7 mouse cellular contexts compared by ENCODE assay signal in genomic region chr9:21511052-21511451, GRCm38 (mm10). TPM values are rescaled to one million over a fixed set of nuclear protein-coding genes. Genes with fewer than 3 reads are reported as not detected.
A peak's percentile ranks its signal among the peaks of the same experiment; 100 is the strongest.
DNase-seq lines count a peak whose midpoint lies in the region; ATAC-seq and TF ChIP-seq lines count a peak whose summit lies in the region.

No protein-coding gene starts in this region.

- H3K4me3 ChIP-seq in lung, embryonic 14.5 days (ENCODE audit: low read depth, low read length): peak overlapping the region; percentile 72
- H3K4me3 ChIP-seq in forebrain, embryonic 11.5 days (ENCODE audit: low read depth, low read length): peak overlapping the region; percentile 70
- peak overlapping the region; percentile 75 for H3K4me3 ChIP-seq in limb, embryonic 10.5 days
- peak overlapping the region; percentile 83 for H3K4me3 ChIP-seq in neural tube, embryonic 15.5 days (replicated peaks)

- peak overlapping the region; percentile 67 for H3K9ac ChIP-seq in lung, embryonic 14.5 days
- peak overlapping the region; percentile 79 for H3K9ac ChIP-seq in forebrain, embryonic 11.5 days (ENCODE audit: low read length)
- peak overlapping the region; percentile 85 for H3K9ac ChIP-seq in neural tube, embryonic 15.5 days (replicated peaks)

- DNase-seq in lung, embryonic 14.5 days: no peak
- DNase-seq in lung, postnatal 14 days: no peak
- DNase-seq in forebrain, embryonic 11.5 days (ENCODE audit: low spot score): no peak
- no peak for DNase-seq in limb, embryonic 10.5 days (ENCODE audit: low spot score)
- no peak for DNase-seq in urinary bladder, postnatal 10 days (ENCODE audit: low spot score)
- DNase-seq in thymus, postnatal 0 days (ENCODE audit: low spot score): no peak

- WGBS in lung, embryonic 14.5 days: 74% methylated on average over 9 of the region's 9 CpGs
- 75% methylated on average over 9 of the region's 9 CpGs for WGBS in forebrain, embryonic 11.5 days
- 84% methylated on average over 9 of the region's 9 CpGs for WGBS in limb, embryonic 10.5 days
- WGBS in neural tube, embryonic 15.5 days: 85% methylated on average over 9 of the region's 9 CpGs

- no peak for TF ChIP-seq CTCF in lung, embryonic 14.5 days (IDR thresholded peaks at IDR 0.05; ENCODE audit: low read depth)

- H3K27me3 ChIP-seq in lung, embryonic 14.5 days (ENCODE audit: insufficient read depth, low read length): no peaks in the 10 kb centered on the region
- H3K27me3 ChIP-seq in forebrain, embryonic 11.5 days (ENCODE audit: control insufficient read depth, insufficient read depth, low read length): no peaks in the 10 kb centered on the region
- no peaks in the 10 kb centered on the region for H3K27me3 ChIP-seq in limb, embryonic 10.5 days (ENCODE audit: low read depth, poor library complexity, severe bottlenecking)
- no peaks in the 10 kb centered on the region for H3K27me3 ChIP-seq in neural tube, embryonic 15.5 days (replicated peaks)

- ATAC-seq in lung, embryonic 14.5 days (ENCODE audit: insufficient read depth): no peak
- ATAC-seq in forebrain, embryonic 11.5 days (replicated peaks; ENCODE audit: low FRiP score): no peak
- ATAC-seq in neural tube, embryonic 15.5 days (ENCODE audit: low FRiP score): no peak

- peaks cover 29% of the 10 kb centered on the region for H3K36me3 ChIP-seq in lung, embryonic 14.5 days (ENCODE audit: insufficient read depth)
- peaks cover 6% of the 10 kb centered on the region; the same call in 1 of the 2 replicates for H3K36me3 ChIP-seq in forebrain, embryonic 11.5 days (ENCODE audit: control insufficient read depth, insufficient read depth, low read length)
- H3K36me3 ChIP-seq in limb, embryonic 10.5 days: peaks cover 32% of the 10 kb centered on the region
- H3K36me3 ChIP-seq in neural tube, embryonic 15.5 days: peaks cover 23% of the 10 kb centered on the region

- H3K27ac ChIP-seq in lung, embryonic 14.5 days (ENCODE audit: low read depth): peak overlapping the region; percentile 89; the same call in 1 of the 2 replicates
- no peak overlapping the region for H3K27ac ChIP-seq in forebrain, embryonic 11.5 days (ENCODE audit: low read depth, low read length)
- peak overlapping the region; percentile 91 for H3K27ac ChIP-seq in limb, embryonic 10.5 days
- peak overlapping the region; percentile 94 for H3K27ac ChIP-seq in neural tube, embryonic 15.5 days (replicated peaks)

- no peaks in the 10 kb centered on the region for H3K9me3 ChIP-seq in lung, embryonic 14.5 days (ENCODE audit: low read depth, low read length)
- no peaks in the 10 kb centered on the region for H3K9me3 ChIP-seq in forebrain, embryonic 11.5 days (ENCODE audit: control insufficient read depth, low read length)
- no peaks in the 10 kb centered on the region for H3K9me3 ChIP-seq in limb, embryonic 10.5 days (replicated peaks)
- H3K9me3 ChIP-seq in neural tube, embryonic 15.5 days (replicated peaks): no peaks in the 10 kb centered on the region

- H3K4me2 ChIP-seq in lung, embryonic 14.5 days: peak overlapping the region; percentile 73
- peak overlapping the region; percentile 67 for H3K4me2 ChIP-seq in forebrain, embryonic 11.5 days (ENCODE audit: low read depth, low read length, severe bottlenecking)
- H3K4me2 ChIP-seq in neural tube, embryonic 15.5 days: peak overlapping the region; percentile 74

- peaks cover 5% of the 10 kb centered on the region; the same call in 1 of the 2 replicates for H3K4me1 ChIP-seq in lung, embryonic 14.5 days (ENCODE audit: insufficient read depth)
- peaks cover 6% of the 10 kb centered on the region; the same call in 1 of the 2 replicates for H3K4me1 ChIP-seq in forebrain, embryonic 11.5 days (replicated peaks; ENCODE audit: control insufficient read depth, insufficient read depth, low read length)
- H3K4me1 ChIP-seq in limb, embryonic 10.5 days: peaks cover 16% of the 10 kb centered on the region
- peaks cover 19% of the 10 kb centered on the region for H3K4me1 ChIP-seq in neural tube, embryonic 15.5 days

RNA-seq across cellular contexts. Expression of gene Tmed1, which starts 1.0 kb away (rescaled TPM):
- polyA plus RNA-seq in lung, embryonic 14.5 days (2014; fragmentation: Nextera tagmentation; extraction: Ambion mirVana): 106 and 108 TPM in 2 replicates
- polyA plus RNA-seq in forebrain, embryonic 11.5 days (2014; fragmentation: Nextera tagmentation; extraction: Ambion mirVana): 83.1 and 83.5 TPM in 2 replicates
- 130 and 137 TPM in 2 replicates for polyA plus RNA-seq in limb, embryonic 10.5 days (2016; fragmentation: Nextera tagmentation; extraction: Ambion mirVana)
- polyA plus RNA-seq in neural tube, embryonic 15.5 days (2015; fragmentation: Nextera tagmentation; extraction: Ambion mirVana): 53.4 and 61.3 TPM in 2 replicates
- 30.2 and 31.1 TPM in 2 replicates for polyA plus RNA-seq in thymus, postnatal 0 days (2015; fragmentation: Nextera tagmentation; extraction: Ambion mirVana)

RNA-seq across cellular contexts. Expression of gene AB124611, which starts 14.9 kb away (rescaled TPM):
- polyA plus RNA-seq in lung, embryonic 14.5 days (2014; fragmentation: Nextera tagmentation; extraction: Ambion mirVana): 3.0 and 3.8 TPM in 2 replicates
- 5.6 and 5.7 TPM in 2 replicates for polyA plus RNA-seq in forebrain, embryonic 11.5 days (2014; fragmentation: Nextera tagmentation; extraction: Ambion mirVana)
- polyA plus RNA-seq in limb, embryonic 10.5 days (2016; fragmentation: Nextera tagmentation; extraction: Ambion mirVana): 3.6 and 4.3 TPM in 2 replicates
- polyA plus RNA-seq in neural tube, embryonic 15.5 days (2015; fragmentation: Nextera tagmentation; extraction: Ambion mirVana): 2.3 and 3.9 TPM in 2 replicates
- polyA plus RNA-seq in thymus, postnatal 0 days (2015; fragmentation: Nextera tagmentation; extraction: Ambion mirVana): 18.8 and 19.9 TPM in 2 replicates

RNA-seq across cellular contexts. Expression of gene Carm1, which starts 35.6 kb away (rescaled TPM):
- 69.4 and 76.5 TPM in 2 replicates for polyA plus RNA-seq in lung, embryonic 14.5 days (2014; fragmentation: Nextera tagmentation; extraction: Ambion mirVana)
- 78.0 and 93.0 TPM in 2 replicates for polyA plus RNA-seq in forebrain, embryonic 11.5 days (2014; fragmentation: Nextera tagmentation; extraction: Ambion mirVana)
- polyA plus RNA-seq in limb, embryonic 10.5 days (2016; fragmentation: Nextera tagmentation; extraction: Ambion mirVana): 85.8 and 100 TPM in 2 replicates
- 33.7 and 36.1 TPM in 2 replicates for polyA plus RNA-seq in neural tube, embryonic 15.5 days (2015; fragmentation: Nextera tagmentation; extraction: Ambion mirVana)
- 10.9 and 12.4 TPM in 2 replicates for polyA plus RNA-seq in thymus, postnatal 0 days (2015; fragmentation: Nextera tagmentation; extraction: Ambion mirVana)
